Mouse (Mus musculus): ENCODE measurements around the gene Trappc2l.

DNA sequence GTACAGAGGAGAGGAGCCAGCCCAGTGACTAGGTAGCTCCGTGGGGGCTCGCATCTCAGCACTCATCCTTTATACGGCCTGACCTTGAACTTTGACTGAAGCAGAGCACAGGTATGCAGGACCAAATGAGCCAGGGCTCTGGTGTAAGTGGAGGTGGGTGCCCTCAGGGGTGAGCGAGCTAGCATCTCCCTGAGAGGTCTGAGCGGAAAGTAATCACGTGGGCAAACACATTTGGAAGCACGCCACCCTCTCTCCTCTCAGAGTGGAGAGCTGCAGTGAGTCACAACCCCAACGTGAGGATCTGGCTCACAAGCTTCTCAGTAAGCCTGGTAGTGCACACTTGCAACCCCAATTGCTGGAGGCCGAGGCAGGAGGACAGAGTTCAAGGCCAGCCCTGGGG lies 30.6 kb downstream of the Trappc2l start:
- TF ChIP-seq CTCF (conservative IDR thresholded peaks at IDR 0.05; ENCODE audit: low read length): no peak
- TF ChIP-seq POU5F1 (IDR thresholded peaks at IDR 0.05; ENCODE audit: borderline replicate concordance, low read length): no peak
